Mouse (Mus musculus) stomach, postnatal 0 days (tissue): ENCODE data around the gene Rnf24. TPM values are rescaled to one million over a fixed set of nuclear protein-coding genes. Genes with fewer than 3 reads are reported as not detected.

Experiments used
- ATAC-seq: fragments of 200-750 bp; cut with Nextera tagmentation; 2 replicates; pipeline ENCODE4 v1.8.0; 2017; ENCODE audit not compliant: low FRiP score, low TSS enrichment
- DNase-seq: peaks from one replicate; pipeline ENCODE4 v3.0.0-alpha.2; 2016; ENCODE audit warnings: low spot score
- H3K27ac ChIP-seq: fragments of 300-500 bp; sonication (generic); replicated peaks from 2 replicates; pipeline ENCODE4 v1.5.1; 2014; ENCODE audit warnings: mild to moderate bottlenecking, control low read depth
- H3K27me3 ChIP-seq: fragments of 300-500 bp; sonication (generic); 2 replicates; pipeline ENCODE4 v1.6.1; 2014; ENCODE audit warnings: low read length; ENCODE audit not compliant: control insufficient read depth, insufficient read depth
- H3K36me3 ChIP-seq: fragments of 300-500 bp; sonication (generic); 2 replicates; pipeline ENCODE4 v1.6.1; 2014; ENCODE audit warnings: low read length, mixed read lengths; ENCODE audit not compliant: control insufficient read depth, insufficient read depth
- H3K4me1 ChIP-seq: fragments of 300-500 bp; sonication (generic); replicated peaks from 2 replicates; pipeline ENCODE4 v1.6.1; 2014; ENCODE audit warnings: antibody characterized with exemption; ENCODE audit not compliant: control insufficient read depth, insufficient read depth
- H3K4me2 ChIP-seq: fragments of 300-500 bp; sonication (generic); replicated peaks from 2 replicates; pipeline ENCODE4 v1.6.1; 2014; ENCODE audit warnings: low read depth, mild to moderate bottlenecking, control low read depth, moderate library complexity
- H3K4me3 ChIP-seq: fragments of 300-500 bp; sonication (generic); 2 replicates; pipeline ENCODE4 v1.5.1; 2014; ENCODE audit warnings: low read depth, low read length, control low read depth
- H3K9ac ChIP-seq: fragments of 300-500 bp; sonication (generic); 2 replicates; pipeline ENCODE4 v1.6.1; 2014; ENCODE audit warnings: mild to moderate bottlenecking, low read length, control low read depth, mixed read lengths
- H3K9me3 ChIP-seq: fragments of 300-500 bp; sonication (generic); 2 replicates; pipeline ENCODE4 v1.6.1; 2016; ENCODE audit warnings: low read length; ENCODE audit not compliant: control insufficient read depth
- CTCF ChIP-seq: IDR thresholded peaks from 2 replicates; pipeline ENCODE4 v1.5.1; 2016; ENCODE audit warnings: antibody characterized with exemption, low read depth, mild to moderate bottlenecking, moderate library complexity
- EP300 ChIP-seq: optimal IDR thresholded peaks from 2 replicates; pipeline ENCODE3; 2016; ENCODE audit warnings: antibody characterized with exemption
- WGBS: fragments of 180-500 bp; shearing (Covaris S2); extraction: QIAGEN DNeasy Blood & Tissue Kit; methylation state at CpG from one replicate; pipeline ENCODE4 v1.1.7; 2014; 5-methylcytosine and 5-hydroxymethylcytosine counted together
- microRNA-seq: library from miRNA; unstranded; fragments of <30 nt; microRNA quantifications from one replicate; pipeline ENCODE4, GENCODE M21; 2016
- polyA plus RNA-seq: library from polyadenylated mRNA; unstranded; fragments of >200 nt; fragmentation: Nextera tagmentation; extraction: Ambion mirVana; gene quantifications from 2 replicates; pipeline ENCODE4 v1.2.1, GENCODE M21; 2015

Rnf24 gene
- polyA plus RNA-seq, 1 experiment from 2014 or later = 1.3 TPM

DNA sequence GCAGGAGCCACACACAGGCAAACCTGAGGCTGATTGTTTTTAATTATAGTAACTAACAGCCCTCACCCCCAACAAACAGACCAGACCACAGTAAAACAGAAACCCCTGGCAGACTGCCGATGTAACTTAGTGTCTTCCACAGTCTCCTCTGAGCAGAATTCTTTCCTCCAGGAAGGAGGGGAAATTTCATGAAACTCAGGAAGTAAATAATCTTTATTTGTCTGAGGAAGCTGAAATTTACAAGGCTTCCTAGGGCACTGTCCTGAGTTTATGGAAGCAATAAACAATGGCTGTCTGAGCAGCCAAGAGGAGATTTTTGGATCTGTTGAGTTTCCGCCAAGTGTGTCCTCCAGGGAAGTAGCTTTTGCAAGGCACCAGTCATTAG, 98.4 kb downstream of the Rnf24 start:
- WGBS = 47% methylated on average over 2 of the region's 2 CpGs
- H3K36me3 ChIP-seq = no peaks in the 10 kb centered on the region
- TF ChIP-seq CTCF (no peak), EP300 (no peak)
- DNase-seq (no peak), ATAC-seq (no peak)
- H3K4me3 ChIP-seq = no peak overlapping the region
- H3K9ac ChIP-seq = no peak overlapping the region
- no peaks in the 10 kb centered on the region for H3K27me3 ChIP-seq
- H3K4me2 ChIP-seq = 0 out of 2 replicates have a peak overlapping the region, but pooled peaks have one; percentile 25
- no peaks in the 10 kb centered on the region for H3K4me1 ChIP-seq
- H3K27ac ChIP-seq = peak overlapping the region; percentile 78
- H3K9me3 ChIP-seq = no peaks in the 10 kb centered on the region

DNA sequence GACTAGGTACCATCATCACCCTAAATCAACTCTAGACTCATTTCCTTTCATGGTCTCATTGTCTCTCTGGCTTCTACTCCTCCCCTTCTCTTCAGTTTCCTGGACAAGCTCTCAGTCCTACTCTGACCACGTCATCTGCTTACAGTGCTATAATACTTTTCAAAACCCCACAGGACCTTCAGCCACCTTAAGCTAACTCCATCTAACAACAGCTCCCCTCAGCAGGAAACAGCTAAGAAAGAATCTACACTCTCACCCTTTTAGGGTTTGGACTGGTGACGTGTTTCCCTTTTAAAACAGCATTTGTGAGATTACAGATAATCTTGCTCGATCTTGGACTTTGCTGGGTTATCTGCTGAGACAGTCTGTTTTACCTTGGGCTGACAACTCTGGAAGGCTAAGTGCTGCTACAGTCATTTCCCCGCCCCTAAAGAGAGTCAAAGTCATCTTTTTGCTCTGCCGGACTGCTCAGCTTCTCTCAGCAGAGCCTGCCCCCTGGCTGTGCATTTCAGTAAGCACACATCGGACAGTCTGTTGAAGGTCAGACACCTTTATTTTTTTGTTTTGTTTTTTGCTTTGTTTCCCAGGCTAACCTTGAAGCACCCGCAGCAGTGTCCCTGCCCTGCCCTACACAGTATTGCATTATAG, 98.9 kb downstream of the Rnf24 start:
- H3K4me3 ChIP-seq = no peak overlapping the region
- H3K27me3 ChIP-seq = no peaks in the 10 kb centered on the region
- no peaks in the 10 kb centered on the region for H3K4me1 ChIP-seq
- TF ChIP-seq EP300 (no peak), CTCF (peak; percentile 95)
- H3K9ac ChIP-seq = no peak overlapping the region; the same call in 1 of the 2 replicates
- DNase-seq (peak; percentile 75), ATAC-seq (peak; percentile 91)
- H3K36me3 ChIP-seq = no peaks in the 10 kb centered on the region
- no peaks in the 10 kb centered on the region for H3K9me3 ChIP-seq
- 13% methylated on average over 7 of the region's 7 CpGs for WGBS
- peak overlapping the region; percentile 78 for H3K27ac ChIP-seq
- 0 out of 2 replicates have a peak overlapping the region, but pooled peaks have one; percentile 25 for H3K4me2 ChIP-seq

Small RNA genes lying within 50 kb of the gene (microRNA-seq; reads per million reads assigned to microRNA genes)
- 34.1 reads per million, percentile 31 among the genes with 10 or more reads in this experiment for gene Mir103-2

Other genes starting within 250 kb of the Rnf24 start
- 4.2 TPM in 2 replicates for gene Hspa12b, start 225.6 kb downstream of the Rnf24 start, polyA plus RNA-seq
- gene Gm11037, start 219.4 kb downstream of the Rnf24 start, polyA plus RNA-seq = not detected in 2 replicates
- gene 1700037H04Rik, start 192.8 kb downstream of the Rnf24 start, polyA plus RNA-seq = 42.6 and 43.6 TPM in 2 replicates
- gene Cenpb, start 172.8 kb downstream of the Rnf24 start, polyA plus RNA-seq = 12.2 and 13.9 TPM in 2 replicates
- 38.7 and 39.5 TPM in 2 replicates for gene Cdc25b, start 165.9 kb downstream of the Rnf24 start, polyA plus RNA-seq
- gene Spef1, start 165.6 kb downstream of the Rnf24 start, polyA plus RNA-seq = 2.5 and 2.9 TPM in 2 replicates
- gene Ap5s1, start 145.8 kb downstream of the Rnf24 start, polyA plus RNA-seq = 22.0 and 24.6 TPM in 2 replicates
- 14.7 and 17.3 TPM in 2 replicates for gene Mavs, start 118.8 kb downstream of the Rnf24 start, polyA plus RNA-seq
- gene Pank2, start 90.4 kb downstream of the Rnf24 start, polyA plus RNA-seq = 28.3 and 32.4 TPM in 2 replicates
- gene Smox, start 138.6 kb upstream of the Rnf24 start, polyA plus RNA-seq = 19.1 and 21.4 TPM in 2 replicates
- 0.33 and 0.44 TPM in 2 replicates for gene Adra1d, start 209.4 kb upstream of the Rnf24 start, polyA plus RNA-seq